Mouse (Mus musculus) embryo, embryonic 11.5 days (tissue): Measurements from ENCODE around the gene Prrt3.

Experiments
- DNase-seq: peaks from one replicate; pipeline ENCODE4 v3.0.0-alpha.2; 2012; ENCODE audit warnings: low read depth, low spot score

Prrt3 gene

DNA sequence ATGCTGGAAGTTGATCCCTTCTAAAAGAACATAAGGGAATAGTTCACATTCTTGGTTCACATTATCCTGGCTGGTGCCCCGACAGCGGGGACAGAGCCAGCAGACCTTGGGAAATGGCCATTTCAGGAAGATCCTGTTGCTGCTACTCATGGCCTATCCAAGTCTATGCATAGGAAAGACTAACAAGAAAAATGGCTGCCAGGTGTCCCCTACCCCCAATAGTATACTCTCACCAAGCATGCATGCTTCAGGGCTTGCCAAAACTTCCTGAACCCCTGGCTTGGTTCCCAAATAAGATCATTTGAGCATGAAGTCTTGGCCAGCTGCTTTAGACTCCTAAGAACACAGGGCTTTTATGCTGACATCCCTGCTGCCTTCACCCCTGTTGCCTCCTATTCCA lies 49.9 kb downstream of the Prrt3 start:
- DNase-seq = no peak

DNA sequence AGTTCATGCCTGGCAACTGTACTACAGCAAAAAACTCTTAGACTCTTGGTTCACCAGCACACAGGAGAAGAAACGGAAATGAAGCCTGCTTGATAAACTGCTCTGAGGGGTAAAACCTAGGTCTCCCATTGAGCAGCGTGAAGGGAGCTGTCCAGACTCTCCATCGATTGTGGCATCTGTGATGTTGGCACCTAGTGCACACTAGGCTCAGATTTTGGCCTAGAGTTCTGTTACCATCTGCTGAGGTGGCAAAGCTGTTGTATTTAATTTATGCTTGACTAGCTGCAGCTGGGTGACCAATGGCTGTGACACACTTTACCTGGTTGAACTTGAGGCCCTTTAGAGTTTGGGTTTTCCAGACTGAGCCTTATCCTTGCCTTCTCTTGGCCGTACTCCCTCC lies 54.1 kb downstream of the Prrt3 start:
- no peak for DNase-seq

DNA sequence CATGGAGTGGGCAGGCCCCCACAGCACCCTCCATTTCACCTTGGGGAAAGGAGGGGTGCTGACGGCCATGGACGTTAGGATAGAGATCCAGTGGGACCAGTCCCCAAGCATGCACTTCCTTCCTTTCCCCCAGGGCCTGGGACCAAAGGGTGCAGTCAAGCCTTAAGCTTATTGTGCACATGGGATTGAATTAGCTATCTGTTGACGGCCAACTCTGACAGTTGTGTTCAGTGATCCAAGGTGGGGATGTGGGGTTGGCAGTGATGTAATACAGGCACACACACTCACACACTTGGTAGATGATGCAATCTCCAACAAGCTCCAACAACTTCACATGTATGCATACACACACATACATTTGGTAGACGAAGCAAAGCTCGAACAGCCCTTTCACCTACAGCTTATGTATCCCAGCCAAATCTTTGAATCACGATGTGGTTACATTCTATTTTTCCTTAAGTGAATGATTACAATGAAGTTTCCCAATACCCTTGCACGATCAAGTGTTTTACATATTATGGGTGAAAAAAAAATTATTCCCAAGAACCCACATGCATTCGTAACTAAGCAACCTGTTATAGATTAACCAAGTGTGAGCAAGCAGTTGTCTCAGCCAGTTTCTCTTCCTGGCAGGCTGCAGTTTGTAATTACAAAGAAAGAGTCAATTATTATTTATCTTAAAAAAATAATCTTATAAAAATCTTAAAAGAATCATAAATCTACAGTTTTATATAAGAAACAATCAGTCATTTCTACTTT lies 57.3 kb downstream of the Prrt3 start:
- no peak for DNase-seq
